Mouse (Mus musculus) Patski (cell line): ENCODE results near the gene Scarb1. TPM values are rescaled to one million over a fixed set of nuclear protein-coding genes. Genes with fewer than 3 reads are reported as not detected.

Source experiments
- ATAC-seq: fragments of 100-300 bp; one replicate; pipeline ENCODE4 v1.8.0; 2021
- CTCF ChIA-PET: fragments of 350-600 bp; sonication (Branson Sonifier 250); formaldehyde crosslinking; loops from one replicate; lab custom pipeline; 2022; ENCODE audit warnings: inconsistent platforms; lab: Charles Lee
- POLR2A ChIA-PET: fragments of 350-600 bp; sonication (Branson Sonifier 250); formaldehyde crosslinking; loops from one replicate; lab custom pipeline; 2022; ENCODE audit warnings: antibody characterized with exemption, inconsistent platforms; lab: Charles Lee
- DNase-seq: peaks from one replicate; pipeline ENCODE4 v3.0.0-alpha.2; 2011; ENCODE audit warnings: low read depth, low spot score
- H3K27me3 ChIP-seq: fragments of 371-371 bp; one replicate; pipeline ENCODE4 v1.5.1; 2021
- CTCF ChIP-seq: fragments of 100-300 bp; IDR thresholded peaks from one replicate; pipeline ENCODE4 v1.5.1; 2021
- in situ Hi-C: fragments of 300-500 bp; cut with MboI; formaldehyde crosslinking; loops from 3 replicates; pipeline ENCODE4 v1.11.1; 2018; ENCODE audit warnings: low pct_unique_long_range_greater_than_20kb, mixed read lengths
- polyA plus RNA-seq: library from polyadenylated mRNA; unstranded; gene quantifications from one replicate; pipeline ENCODE4 v1.2.3, GENCODE M21; 2021

Gene Scarb1
- polyA plus RNA-seq, 1 experiment from 2014 or later = 59.7 TPM

GRCm38 (mm10) chr5:125312970-125313597, 27.8 kb downstream of the Scarb1 start:
- ChIA-PET POLR2A (interaction anchor here (0.5 to 1.2 kb wide), 3 partner anchors 18 to 28 kb away, joined by 4 read pairs; no protein-coding TSS in a partner anchor), CTCF (interaction anchor here (1.0 to 1.5 kb wide), 4 partner anchors 13 to 55 kb away, joined by 3 to 5 read pairs (median 4); no protein-coding TSS in a partner anchor)
- no peak for TF ChIP-seq CTCF
- H3K27me3 ChIP-seq = no peaks in the 10 kb centered on the region
- DNase-seq (peak; percentile 84), ATAC-seq (peak; percentile 59)
- in situ Hi-C loops = no loop called here

- in situ Hi-C loops = no loop called here
- CTCF ChIA-PET = no interaction called here
- DNase-seq (no peak), ATAC-seq (no peak)
- POLR2A ChIA-PET = no interaction called here
- H3K27me3 ChIP-seq = no peaks in the 10 kb centered on the region
- no peak for TF ChIP-seq CTCF
These were observed 29.9 kb downstream of the Scarb1 start for GRCm38 (mm10) chr5:125310986-125311385.

DNA sequence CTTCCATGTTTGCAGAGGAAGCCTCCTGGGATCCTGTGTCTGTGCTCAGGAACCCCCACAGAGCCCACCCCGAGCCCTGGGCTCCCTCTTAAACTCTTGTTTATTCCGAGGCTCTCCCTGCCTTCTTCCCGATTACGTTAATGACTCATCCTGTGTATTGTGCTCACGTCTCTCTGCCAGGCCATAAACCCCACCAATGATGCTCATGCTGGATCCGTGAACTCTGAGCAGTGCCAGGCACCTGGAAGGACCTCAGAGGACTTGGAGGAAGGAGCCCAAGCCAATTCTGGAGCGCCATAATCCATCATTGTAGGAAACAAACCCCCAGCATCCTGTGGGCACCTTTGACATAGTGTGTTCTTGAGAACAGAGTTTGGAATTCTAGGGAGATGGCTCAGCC, 31.7 kb downstream of the Scarb1 start:
- ATAC-seq (no peak), DNase-seq (no peak)
- in situ Hi-C loops = no loop called here
- ChIA-PET CTCF (no interaction called here), POLR2A (no interaction called here)
- no peak for TF ChIP-seq CTCF
- no peaks in the 10 kb centered on the region for H3K27me3 ChIP-seq

DNA sequence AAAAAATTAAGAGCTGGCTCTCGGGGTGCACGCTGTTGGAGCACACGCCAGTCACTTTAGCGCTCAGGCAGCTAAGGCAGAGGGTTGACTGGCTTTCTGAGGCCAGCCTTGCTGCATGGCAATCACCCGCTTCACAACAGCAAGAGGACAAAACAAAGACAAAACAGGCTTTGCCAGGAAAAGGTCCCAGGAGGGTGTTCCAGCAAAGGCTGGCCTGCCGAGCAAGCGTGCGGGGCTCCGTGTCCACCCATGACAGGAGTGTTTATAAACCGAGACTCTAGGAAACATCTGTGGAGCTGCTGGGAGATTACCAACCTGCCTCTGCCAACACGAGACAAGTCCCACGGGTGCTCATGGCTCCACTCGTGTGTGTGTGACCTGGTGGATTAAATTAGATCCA, 34.1 kb downstream of the Scarb1 start:
- DNase-seq (no peak), ATAC-seq (no peak)
- in situ Hi-C loops = no loop called here
- H3K27me3 ChIP-seq = no peaks in the 10 kb centered on the region
- POLR2A ChIA-PET = interaction anchor here (0.8 kb wide), 1 partner anchor 18 kb away, joined by 3 read pairs; no protein-coding TSS in a partner anchor
- TF ChIP-seq CTCF = no peak
- CTCF ChIA-PET = interaction anchor here (1.3 kb wide), 1 partner anchor 18 kb away, joined by 3 read pairs; no protein-coding TSS in a partner anchor

GRCm38 (mm10) chr5:125306372-125306771, 34.5 kb downstream of the Scarb1 start:
- TF ChIP-seq CTCF = no peak
- DNase-seq (no peak), ATAC-seq (no peak)
- H3K27me3 ChIP-seq = no peaks in the 10 kb centered on the region
- CTCF ChIA-PET = no interaction called here
- POLR2A ChIA-PET = interaction anchor here (0.6 to 0.8 kb wide), 2 partner anchors 19 to 1735 kb away, joined by 3 to 4 read pairs; no protein-coding TSS in a partner anchor
- in situ Hi-C loops = no loop called here

- DNase-seq = no peak
- POLR2A ChIA-PET = interaction anchor here (0.6 kb wide), 2 partner anchors 56 to 1734 kb away, joined by 4 to 6 read pairs; no protein-coding TSS in a partner anchor
- ATAC-seq = peak; percentile 14
- in situ Hi-C loops = no loop called here
- CTCF ChIA-PET = no interaction called here
- no peak for TF ChIP-seq CTCF
- no peaks in the 10 kb centered on the region for H3K27me3 ChIP-seq
These were observed 35.4 kb downstream of the Scarb1 start for GRCm38 (mm10) chr5:125305229-125306081.

GRCm38 (mm10) chr5:125304245-125304856, 36.5 kb downstream of the Scarb1 start:
- H3K27me3 ChIP-seq = no peaks in the 10 kb centered on the region
- DNase-seq (no peak), ATAC-seq (no peak)
- ChIA-PET CTCF (no interaction called here), POLR2A (no interaction called here)
- no peak for TF ChIP-seq CTCF
- in situ Hi-C loops = no loop called here

- DNase-seq (no peak), ATAC-seq (no peak)
- ChIA-PET POLR2A (no interaction called here), CTCF (no interaction called here)
- no peak for TF ChIP-seq CTCF
- H3K27me3 ChIP-seq = no peaks in the 10 kb centered on the region
- in situ Hi-C loops = no loop called here
These were observed 37.8 kb downstream of the Scarb1 start for GRCm38 (mm10) chr5:125303055-125303454.

DNA sequence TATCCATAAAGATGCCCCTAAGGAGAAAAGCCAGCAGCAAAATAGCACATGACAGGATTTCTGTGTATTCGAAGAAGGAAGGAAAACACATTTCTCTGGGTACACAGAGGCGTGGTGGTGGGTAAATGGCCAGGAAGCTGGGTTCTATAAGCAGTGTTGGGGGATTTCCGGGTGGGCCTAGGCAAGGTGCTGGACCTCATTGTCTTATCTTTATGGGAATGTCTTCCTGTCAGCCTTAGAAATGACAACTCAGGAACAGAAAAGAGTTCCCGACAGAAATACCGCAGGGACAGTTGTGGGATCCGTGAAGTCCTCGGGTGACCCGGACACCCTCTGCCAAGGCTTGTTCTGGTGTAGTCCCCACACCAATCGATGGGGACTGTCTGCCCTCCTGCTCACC, 42.7 kb downstream of the Scarb1 start:
- CTCF ChIA-PET = interaction anchor here (1.6 kb wide), 1 partner anchor 15 kb away, joined by 4 read pairs; no protein-coding TSS in a partner anchor

DNA sequence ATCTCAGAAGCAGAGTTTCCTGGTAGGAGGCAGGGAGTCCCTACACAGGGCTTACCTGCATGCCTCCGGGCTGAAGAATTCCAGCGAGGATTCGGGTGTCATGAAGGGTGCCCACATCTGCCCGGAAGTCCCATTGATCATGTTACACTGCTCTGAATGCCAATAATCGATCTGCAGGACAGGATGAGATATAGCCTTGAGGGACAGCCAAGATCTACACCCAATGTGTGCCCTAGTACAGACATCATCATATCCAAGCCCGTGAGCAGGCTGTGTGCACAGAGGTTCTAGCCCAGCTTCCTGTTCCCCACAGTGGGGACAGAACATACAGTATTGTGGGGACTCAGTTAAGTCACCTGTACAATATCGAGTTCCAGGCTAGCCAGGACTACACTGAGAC, 43.7 kb downstream of the Scarb1 start:
- no peak for TF ChIP-seq CTCF
- ChIA-PET POLR2A (no interaction called here), CTCF (interaction anchor here (0.9 kb wide), 1 partner anchor 16 kb away, joined by 3 read pairs; no protein-coding TSS in a partner anchor)
- no peak for ATAC-seq
- no peaks in the 10 kb centered on the region for H3K27me3 ChIP-seq
- in situ Hi-C loops = no loop called here
- no peak for DNase-seq

More for the DNA sequence above, 42.7 kb downstream of the Scarb1 start:
- in situ Hi-C loops = no loop called here
- POLR2A ChIA-PET = no interaction called here
- H3K27me3 ChIP-seq = no peaks in the 10 kb centered on the region
- no peak for TF ChIP-seq CTCF
- no peak for DNase-seq
- ATAC-seq = no peak
